Mouse (Mus musculus) cerebellum, postnatal 36 days (tissue): ENCODE measurements at regions not wholly inside any gene's neighbourhood (a gene's known extent, or its start where the extent isn't known, plus 50 kb on each side); places are given as distances from the start of the nearest gene placed in this dataset.
"Not testable (repeated sequence)": the region's sequence is repeated elsewhere in the genome, so short reads cannot be mapped to it uniquely, and the experiment has no call there.

Source experiments
- DNase-seq, 2 experiments: peaks; one replicate each; pipeline ENCODE4 v3.0.0; 2021 to 2022; ENCODE audit warnings: mixed read lengths in 2 of 2

DNA sequence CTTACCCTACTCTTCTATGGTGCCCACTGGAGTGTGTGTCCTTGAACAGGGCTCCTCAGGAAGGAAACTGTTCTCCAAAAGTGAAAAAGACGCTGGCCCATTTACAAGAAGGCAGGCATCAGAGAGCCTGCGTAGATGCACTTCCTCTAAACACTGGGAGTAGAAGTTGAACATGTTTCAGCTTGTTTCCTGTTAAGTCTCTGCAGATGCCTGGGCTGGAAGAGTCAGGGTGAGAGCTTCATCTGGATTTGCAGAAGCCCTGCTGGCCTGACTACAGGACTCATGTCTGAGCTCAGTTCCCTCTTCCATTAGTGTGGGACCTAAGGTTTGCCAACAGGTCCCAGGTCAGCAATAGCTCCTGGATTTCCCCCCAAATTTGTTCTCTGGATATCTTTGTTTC, 54.7 kb upstream of the Nlrp1b start:
- DNase-seq: no peak

DNA sequence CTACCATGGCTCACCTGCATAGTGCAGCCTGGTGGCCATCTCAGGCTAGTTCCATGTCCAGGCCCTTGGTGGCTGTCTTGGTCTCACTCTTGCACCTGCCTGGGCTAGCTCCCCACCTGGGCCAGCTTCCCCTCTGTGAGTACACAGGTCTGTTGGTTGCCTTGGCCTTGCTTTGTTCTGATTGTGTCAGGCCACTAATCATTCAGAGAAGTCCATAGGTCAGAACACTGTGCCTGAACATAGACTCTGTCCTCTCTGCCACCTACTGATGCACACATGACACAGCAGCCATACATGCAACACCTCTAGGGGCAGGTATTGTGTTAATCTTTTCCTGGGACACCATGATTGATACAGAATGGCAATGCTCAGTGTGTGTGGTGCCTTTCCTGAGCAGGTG, 57.7 kb upstream of the Nlrp1b start:
- DNase-seq: not testable (repeated sequence)

DNA sequence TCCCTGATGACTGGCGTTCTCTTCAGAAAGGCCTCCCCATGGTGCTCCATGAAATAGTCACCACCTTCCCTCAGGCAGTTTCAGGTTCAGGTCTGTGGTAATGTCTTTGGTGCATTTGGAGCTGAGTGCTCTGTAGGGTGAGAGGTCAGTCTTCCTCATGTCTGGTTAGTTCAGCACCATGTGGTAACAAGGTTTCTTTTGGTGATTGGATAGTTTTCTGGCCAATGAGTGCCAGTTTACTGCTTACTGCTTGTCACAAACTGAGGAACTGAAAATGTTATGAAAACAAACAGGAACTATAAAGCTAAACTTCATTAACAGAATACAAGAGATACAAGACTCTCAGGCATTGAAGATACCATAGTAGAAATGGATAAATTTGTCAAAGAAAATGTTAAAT, 59.0 kb upstream of the Nlrp1b start:
- no peak for DNase-seq

DNA sequence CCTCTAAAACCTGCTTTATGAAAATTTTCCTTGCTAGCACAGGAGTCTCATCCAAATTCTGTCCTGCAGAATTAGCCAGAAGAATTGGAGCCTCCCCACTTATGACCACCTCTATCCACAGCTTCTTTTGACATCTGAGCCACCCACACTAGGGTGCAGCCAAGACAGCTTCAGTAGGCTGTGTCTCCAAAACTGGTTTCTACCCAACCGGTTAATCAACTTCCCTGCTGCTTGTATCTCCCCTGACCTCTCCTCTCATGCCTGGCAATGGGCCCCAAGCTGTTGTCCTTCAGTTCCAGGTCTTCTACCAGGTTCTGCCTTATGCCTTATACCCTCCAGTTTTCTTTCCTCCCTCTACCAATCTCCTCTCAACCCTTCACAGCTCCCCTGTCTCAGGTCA, 68.9 kb upstream of the Nlrp1b start:
- DNase-seq: no peak

DNA sequence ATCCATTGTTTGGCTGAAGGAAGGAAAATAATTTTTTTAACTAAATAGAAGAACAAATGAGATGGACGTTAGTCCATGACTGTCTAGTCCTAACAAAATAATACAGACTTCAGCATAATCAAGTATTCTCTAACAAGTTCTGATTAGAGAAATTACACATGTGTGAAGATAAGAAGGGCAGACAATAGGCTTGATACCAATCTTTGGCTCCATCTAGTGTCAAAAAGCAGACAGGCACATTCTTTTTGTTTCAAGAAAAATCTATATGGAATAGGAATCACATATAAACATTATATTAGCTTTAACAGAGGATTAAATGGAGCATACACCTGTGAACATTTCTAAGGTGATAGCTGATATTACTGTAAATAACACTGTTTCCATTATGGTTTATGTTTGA, 92.9 kb upstream of the Nlrp1b start:
- DNase-seq: no peak

DNA sequence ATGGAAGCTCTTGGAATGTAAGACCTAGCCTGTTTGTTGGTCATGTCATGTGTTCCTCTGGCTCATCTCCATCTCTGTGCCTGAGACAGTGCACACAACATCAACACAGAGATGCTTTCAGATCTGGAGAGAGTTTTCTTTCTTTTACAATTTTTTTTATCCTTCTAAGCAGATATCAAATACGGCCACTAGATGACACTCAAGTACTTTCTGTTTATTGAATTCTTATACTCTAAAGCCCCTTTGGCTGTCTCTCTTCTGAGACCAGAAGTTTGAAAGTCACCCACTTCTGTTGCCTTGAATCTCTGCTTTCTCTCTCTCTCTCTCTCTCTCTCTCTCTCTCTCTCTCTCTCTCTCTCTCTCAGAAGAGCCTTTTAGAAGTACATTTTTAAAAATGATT, 106.9 kb upstream of the Nlrp1b start:
- no peak for DNase-seq

DNA sequence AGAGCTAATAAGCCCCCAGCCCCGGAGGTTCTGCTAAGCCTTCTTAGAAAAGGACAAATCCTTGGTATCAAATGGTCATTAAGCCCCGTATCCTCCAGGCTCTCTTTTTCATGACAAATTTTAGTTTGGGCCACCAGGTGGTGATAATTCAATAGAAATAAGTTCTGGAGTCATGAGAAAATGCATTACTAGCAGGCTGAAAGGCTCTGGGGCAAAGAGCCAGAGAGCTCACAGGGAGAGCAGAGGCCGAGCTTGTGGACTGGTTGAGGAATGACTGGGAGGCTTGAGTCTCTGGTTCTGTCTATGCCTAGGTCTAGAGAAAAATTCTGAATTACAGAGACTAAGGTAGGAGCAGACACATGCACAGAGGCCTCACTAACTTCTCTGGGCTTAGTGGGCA, 115.5 kb upstream of the Nlrp1b start:
- peak; percentile 60 to 62 for DNase-seq

DNA sequence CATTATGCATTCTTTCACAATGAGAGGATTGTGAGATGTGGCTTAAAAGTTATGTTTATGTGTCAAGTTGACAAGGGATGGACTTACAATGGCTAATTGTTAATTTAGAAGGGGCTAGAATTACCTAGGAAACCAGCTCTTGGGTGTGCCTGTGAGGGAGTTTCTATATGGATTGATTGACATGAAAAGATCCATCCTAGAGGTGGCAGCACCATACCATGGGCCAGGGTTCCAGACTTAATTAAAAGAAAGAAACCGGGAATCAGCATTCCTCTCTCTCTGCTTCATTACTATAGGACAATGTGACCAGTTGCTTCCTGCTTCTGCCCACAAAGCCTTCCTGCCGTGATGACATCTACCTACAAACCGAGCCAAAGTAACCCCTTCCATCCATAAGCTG, 126.6 kb upstream of the Nlrp1b start:
- no peak for DNase-seq

DNA sequence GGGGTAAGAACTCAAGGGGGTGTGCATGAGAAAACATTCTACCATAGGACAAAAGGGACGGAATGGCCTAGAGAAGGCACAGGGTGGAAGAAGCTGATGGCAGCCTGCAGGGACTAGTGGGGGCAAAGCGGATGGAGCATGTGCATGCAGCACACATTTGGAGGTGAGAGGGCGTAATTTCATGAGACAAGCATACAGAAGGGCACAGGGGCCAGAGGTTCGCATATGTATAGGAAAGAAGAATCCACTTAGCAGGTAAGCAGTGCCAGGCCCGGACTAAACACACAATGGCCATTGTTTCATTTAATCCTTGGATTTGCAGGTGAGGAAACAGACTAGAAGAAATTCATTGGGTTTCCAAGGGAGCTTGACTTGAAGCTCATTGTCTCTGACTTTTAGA, 130.3 kb upstream of the Nlrp1b start:
- DNase-seq: no peak

DNA sequence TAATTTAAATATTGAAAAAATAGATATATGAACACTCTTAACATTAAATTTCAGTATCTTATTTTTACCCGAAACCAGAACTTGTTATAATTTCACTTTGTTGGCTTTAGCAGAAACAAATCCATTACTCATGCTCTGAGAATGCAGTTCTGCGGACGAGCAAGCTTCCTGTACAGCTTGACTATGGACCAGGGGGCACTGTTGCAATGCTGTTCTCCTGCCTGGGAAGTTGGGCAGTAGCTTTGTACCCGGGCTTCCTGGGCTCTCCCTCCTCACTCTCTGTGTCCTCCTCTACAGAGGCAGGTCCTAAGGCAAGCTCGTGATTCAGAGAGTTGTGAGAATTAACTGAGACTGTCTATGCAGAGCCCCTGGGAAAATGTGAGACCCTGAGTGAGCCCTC, 141.3 kb upstream of the Nlrp1b start:
- DNase-seq: no peak

DNA sequence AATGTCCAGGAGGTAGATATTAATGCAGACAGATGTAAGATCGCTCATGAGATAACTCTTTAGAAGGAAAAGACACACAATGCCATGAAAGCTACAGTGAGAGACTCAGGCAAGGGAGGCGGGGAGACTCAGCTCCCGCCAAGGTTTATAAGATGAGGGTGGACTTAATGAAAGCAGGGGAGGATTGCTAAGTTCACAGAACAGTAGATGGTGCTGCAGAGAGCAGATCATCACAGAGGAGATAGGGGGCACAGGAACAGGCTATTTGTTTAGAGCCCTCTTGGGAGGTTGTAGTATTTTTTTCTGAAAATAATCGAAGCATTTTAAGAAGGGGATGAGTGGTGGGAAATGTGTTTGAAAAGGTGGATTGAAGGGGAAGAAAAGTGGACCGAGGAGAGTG, 144.6 kb upstream of the Nlrp1b start:
- no peak for DNase-seq

DNA sequence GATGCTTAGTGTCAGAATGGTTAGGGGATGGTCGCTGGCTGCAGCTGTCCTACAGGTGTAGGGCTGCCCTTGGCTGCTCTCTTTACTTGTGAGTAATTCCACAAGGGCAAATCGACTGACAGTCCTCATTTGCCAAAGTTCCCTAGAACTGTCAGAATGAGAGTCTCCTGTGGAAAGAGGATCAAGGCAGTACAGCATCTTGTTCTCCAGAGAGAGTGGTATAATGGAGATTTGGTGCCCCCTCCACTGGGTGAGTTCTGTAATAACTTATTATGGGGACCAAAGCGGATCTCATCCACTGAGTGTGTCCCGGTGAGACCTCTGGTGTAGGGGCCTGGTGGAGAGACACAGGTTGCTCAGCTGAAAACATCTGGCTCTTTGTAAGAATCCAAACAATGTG, 157.9 kb upstream of the Nlrp1b start:
- DNase-seq: no peak

DNA sequence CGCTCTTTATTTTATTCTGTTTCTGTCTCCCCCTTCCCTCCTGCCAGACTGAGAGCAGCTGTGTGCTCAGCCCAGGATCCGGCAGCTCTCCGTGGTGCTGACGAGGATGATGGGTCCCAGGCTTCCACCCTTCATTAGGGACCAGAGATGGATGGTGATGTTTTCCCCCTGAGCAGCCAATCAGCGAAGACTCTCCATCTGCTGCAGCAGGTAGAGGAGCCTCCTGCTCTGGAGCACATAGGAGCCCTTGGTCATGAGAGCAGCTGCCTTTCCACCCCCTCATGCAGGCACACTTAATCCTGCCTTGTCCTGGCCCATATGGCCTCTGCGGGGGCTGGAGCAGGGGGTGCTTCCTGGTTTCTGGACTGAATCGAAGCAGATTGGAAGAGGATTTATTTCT, 159.1 kb upstream of the Nlrp1b start:
- DNase-seq: peak; percentile 41 to 55

DNA sequence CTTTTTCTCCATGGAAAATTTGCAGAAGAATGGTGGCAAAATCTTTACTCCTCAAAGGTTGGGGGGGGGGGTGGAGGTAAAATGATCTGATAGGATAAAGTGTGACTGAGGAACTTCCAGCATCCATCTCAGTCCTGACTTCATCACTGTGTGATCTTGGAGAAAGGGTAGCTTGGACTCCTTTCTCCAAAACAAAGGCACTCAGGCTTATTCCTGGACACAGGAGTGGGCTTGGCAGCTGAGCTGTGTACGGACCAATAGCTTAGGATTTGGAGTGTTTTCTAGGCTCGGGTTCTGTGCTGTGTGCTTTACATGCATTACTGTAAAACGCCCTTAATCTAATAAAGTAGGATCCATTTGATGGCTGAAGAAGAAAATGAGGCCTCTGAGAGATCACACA, 159.6 kb upstream of the Nlrp1b start:
- no peak for DNase-seq

DNA sequence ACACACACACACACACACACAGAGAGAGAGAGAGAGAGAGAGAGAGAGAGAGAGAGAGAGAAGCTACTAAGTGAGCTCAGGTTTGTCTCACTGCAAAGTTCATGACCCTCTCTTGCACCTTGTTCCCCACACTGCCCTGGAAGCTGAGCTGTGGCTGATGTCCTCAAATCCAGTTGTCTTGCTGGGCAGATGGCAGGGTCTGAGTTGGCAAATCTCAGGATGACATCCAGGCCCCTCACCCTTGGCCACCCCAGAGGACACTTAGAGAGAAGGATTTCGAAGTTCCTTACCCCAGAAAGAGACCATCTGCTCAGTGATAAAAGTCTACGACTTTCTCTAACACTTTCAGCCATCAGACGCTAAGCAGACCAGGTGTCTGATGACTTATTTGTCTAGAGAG, 160.1 kb upstream of the Nlrp1b start:
- DNase-seq: no peak

DNA sequence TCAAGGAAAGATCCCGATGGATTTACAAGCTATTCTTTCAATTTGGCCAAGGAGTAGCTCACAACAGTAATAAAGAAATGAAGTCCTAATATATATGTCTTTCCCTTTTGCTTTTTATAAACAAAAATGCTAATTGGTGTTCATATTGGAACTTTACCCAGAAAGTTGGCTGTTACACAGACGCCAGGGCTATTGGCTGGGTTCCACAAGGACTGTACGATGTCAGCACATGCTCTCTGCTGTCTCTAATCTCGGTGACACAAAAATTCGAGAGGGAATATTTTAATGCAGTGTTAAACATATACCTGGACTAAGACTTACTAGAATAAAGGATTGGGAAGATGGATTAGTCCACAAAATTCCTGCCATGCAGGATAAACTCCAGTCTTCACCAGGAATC, 162.9 kb upstream of the Nlrp1b start:
- no peak for DNase-seq

DNA sequence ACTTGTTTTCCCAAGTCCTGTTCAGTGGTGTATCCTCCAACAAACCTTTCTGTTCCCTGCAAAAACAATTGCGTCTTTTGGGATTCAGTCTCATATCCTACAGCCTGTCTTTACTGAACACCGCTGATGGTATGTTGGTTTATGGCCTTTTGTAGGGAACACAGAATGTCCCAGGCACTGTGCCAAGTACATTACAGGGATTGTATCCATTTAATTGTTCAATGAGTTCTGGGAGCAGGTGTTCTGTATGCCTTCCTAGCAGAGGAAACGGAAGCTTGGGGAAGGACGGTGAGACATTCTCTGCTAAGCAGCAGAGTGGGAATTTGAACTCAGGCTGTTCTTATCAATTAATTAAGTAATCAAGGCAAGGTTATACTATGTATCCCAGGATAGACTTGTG, 164.5 kb upstream of the Nlrp1b start:
- DNase-seq: no peak

DNA sequence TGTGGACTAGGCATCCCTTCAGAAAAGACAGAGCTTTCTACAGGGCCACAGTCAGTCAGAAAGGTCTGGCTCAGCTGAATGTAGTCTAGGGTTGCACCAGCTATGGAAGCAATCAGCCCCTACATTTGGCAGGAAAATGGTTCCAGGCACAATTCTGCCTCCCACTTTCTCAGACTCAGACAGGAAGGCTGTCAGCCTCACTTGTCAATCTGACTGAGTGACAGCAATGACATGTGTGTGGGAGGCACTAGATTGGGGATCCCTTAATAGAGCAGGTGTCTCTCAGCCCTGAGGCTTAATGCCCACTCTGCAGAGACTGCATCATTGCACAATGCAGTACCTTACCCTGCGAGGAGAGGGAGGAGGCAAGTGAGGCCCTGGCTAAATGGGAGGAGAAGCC, 165.1 kb upstream of the Nlrp1b start:
- no peak for DNase-seq

DNA sequence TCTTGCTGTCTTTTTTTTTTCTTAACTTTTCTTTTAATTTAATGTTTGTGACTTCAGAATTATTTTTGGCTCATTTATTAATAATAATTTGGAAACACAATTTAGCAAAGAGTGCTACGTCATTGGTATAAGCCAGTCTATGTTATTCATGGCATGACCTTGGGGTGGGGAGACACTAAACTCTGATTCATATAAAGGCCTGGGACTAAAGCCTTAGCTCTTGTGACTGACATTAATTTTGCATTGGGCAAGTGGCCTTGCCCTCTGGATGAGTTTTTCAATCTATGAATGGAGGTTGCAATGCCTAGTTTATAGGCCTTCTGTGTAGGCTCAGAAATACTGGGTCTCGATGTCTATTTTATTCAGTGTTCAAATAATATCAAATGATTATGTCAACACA, 169.8 kb upstream of the Nlrp1b start:
- DNase-seq: no peak

DNA sequence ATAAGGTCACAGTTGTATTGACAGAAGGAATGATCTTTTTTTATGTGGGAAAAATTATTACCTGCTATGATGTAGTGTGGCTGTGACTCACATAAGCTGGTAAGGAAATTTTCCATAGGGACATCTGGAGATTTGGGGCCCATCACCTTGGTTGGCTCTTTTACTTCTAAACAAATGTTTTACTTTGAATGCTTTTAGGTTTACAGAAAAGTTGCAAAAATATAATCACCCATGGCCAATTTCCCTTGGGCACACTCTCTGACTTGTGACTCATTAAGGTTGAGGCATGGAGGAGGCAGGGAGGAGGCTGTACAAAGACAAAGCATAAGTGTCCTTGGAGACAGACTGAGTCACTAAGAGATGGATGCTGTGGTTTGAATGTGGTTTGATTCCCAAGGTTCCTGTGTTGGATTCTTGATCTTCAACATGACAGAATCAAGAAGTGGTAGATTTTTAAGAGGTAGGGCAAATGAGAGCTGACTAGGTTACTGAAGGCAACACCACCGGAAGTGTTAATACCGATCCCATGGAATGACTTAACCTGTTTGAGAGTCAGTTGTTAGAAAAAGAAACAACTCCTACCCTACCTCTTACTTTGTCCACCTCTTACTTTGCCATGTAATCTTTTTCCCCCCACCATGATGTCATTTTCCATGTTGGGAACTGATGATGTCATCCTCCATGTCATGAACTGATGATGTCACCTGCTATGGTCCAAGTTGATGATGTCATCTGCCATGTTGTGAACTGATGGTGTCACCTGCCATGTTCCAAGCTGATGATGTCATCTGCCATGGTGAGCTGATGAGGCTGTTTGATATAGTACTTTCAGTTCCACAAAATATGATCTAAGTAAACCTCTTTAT, 171.1 kb upstream of the Nlrp1b start:
- no peak for DNase-seq

DNA sequence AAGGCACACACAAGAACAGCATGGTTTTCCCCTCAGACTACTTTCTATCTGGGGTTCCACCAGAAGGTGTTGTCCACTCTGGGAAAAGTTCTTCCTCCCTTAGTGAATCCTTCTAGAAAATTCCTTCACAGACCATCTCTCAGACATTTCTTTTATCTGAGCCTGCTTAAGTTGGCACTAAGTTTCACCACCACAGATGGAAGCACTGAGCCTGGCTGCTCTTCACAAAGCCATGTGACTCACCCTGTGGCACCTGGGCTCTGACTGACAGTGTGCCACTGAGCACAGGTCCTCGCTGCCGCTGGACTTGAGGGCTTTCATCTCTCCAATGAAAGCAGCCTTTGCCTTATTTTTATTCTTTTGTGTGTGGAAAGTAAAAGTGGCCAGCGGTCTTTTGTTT, 173.8 kb upstream of the Nlrp1b start:
- peak in 1 of 2 experiments; percentile 11 for DNase-seq

DNA sequence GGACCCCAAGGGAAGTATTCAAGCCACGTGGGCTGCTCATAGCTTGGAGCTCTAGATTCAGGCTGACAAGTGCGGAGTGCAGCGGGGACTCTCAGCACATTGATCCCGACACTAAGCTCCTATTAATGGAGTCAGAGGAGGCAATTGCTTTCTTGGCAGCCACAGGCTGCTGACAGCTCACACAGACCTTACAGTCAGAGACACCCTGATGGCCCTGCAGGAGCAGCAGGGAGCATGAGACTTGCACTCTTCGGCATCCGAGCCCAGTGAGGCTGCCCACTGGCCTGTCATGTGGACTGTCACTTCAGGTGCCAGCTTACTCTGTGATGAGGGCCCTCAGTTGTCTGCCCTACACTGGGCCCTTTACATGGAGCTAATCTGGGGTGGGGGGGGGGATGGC, 176.5 kb upstream of the Nlrp1b start:
- no peak for DNase-seq

DNA sequence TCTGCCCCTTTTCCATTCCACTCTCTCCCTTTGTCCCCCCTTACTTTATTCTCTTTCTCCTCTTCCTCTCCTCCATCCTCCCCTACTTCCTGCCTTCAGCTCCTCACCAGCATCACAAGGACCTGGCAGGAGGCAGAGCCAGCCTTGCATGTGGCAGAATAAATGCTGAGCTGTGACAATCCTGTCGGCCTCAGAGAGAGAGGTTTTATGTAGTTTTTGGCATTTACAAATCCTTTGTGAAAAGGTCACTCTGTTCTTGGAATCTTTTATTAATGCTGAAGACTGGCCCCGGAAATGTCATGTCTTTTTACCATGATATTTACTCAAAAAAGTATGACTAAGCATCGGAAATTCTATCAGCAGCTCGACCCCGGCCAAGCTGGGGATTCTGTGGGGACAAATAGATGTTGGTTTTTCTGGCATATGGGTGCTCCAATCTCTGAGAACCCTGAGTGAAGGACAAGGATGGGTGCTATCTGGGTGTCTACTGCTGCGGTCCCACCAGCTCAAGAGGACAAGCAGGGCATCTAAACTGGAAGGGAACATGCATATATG, 178.8 kb upstream of the Nlrp1b start:
- no peak for DNase-seq

DNA sequence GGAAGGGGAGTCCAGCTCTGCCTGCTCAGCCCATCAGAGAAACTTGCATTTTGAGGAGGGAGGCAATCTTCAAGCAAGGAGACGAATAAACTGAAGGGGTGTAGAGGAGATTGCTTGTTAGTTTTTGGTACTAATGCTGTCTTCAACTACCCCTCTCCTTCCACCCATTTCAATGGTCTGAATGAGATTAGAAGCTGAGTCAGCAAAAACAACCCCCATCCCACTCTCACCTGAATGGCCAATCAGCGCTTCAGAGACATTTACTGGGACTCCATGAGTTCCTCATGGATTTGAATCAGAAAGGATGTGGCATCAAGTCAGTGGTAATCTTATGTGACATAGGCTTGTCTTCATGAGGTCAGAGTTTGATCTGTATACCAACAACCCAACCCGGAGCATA, 180.0 kb upstream of the Nlrp1b start:
- DNase-seq: no peak

DNA sequence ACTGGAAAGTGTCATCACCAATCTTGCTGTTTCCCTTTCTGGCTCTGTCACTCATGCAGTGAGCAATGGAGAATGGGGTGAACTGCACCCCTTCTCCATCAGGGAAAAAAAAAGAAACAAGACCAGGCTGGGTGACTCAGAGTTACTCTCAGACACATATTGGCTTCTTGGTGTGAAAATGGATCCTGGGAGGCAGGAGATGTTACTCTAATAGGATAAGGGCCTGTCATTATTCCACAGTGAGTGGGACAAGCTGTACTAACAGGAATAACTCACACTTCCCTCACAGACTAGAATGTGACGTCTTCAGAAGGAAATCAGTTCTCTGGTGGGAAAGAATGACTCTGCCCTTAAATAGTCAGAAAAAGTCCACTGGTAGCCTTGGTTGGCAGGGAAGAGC, 181.4 kb upstream of the Nlrp1b start:
- DNase-seq: no peak
